Mouse (Mus musculus) ovary, adult 18-20 months (tissue): Measurements from ENCODE around the gene Psmd3.
"Not testable (repeated sequence)": the region's sequence is repeated elsewhere in the genome, so short reads cannot be mapped to it uniquely, and the experiment has no call there.

Experiments used
- DNase-seq: peaks from one replicate; pipeline ENCODE4 v3.0.0; 2022; ENCODE audit warnings: low spot score, mixed read lengths

Gene Psmd3

GRCm38 (mm10) chr11:98681786-98682745, at the start of gene Psmd3:
Gene Psmd3, plus strand, starts transcription at chr11:98682554.
- DNase-seq = peak; percentile 94

DNA sequence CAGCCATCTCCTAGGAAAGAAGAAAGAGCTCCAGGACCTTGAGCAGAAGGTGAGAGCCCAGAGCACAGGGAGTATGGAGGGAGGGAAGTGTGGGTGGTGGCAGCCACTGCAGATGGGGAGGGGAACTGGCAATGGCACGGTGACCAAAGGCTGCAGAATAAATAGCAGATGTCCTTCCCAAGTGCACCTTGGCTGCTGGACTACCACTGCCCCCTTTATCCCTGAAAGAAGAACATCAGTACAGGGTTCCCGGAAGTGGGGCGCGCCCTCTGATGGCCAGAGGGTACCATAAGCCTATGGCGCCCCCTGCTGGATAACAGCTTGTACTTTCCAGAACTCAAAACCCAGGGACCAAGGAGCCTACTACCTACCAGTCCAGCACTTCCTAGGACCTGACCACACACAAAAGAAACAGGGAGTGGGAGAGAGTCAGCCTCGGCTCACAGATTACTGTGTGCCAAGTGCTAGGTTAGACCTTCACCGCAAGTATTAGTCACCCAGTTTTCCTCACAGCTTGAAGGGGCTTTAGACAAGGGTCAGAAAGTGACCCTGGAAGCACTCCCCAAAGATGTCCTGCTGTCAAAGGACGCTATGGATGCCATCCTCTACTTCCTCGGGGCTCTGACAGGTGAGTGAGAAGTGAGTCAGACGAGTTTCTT, 46.9 kb upstream of the Psmd3 start:
- not testable (repeated sequence) for DNase-seq

DNA sequence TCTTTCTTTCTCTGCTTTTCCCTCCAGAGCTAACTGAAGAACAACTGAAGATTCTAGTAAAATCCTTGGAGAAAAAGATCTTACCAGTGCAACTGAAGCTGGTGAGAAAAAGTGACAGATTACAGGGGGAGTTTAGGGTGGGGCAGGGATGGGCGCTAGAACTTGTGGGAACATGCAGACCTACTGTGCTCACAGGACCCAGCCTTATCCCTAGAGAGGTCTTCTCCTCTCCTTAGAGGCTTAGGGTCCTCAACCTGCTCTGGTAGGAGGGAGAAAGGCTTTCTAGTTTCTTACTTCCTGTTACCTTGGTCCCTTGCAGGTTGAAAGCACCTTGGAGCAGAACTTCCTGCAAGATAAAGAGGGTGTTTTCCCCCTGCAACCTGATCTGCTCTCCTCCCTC, 44.9 kb upstream of the Psmd3 start:
- no peak for DNase-seq

DNA sequence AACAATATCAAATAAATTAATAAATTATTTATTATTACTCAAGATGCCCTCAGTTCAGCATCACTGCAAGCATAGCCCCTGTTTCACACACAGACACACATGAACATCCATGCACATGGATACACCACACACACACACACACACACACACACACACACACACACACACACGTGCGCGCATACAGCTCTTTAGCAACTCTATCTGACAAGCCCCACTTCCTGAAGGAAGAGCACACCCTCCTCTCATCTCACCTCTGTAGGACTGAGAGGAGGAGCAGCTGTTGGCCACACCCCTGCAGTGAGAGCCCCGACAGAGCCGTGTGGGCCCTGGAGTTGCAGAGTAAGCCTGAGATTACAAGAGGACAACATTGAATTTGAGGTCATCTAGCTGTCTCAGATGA, 42.3 kb upstream of the Psmd3 start:
- no peak for DNase-seq

- DNase-seq = no peak
These were observed 37.6 kb upstream of the Psmd3 start for GRCm38 (mm10) chr11:98644757-98645156.

DNA sequence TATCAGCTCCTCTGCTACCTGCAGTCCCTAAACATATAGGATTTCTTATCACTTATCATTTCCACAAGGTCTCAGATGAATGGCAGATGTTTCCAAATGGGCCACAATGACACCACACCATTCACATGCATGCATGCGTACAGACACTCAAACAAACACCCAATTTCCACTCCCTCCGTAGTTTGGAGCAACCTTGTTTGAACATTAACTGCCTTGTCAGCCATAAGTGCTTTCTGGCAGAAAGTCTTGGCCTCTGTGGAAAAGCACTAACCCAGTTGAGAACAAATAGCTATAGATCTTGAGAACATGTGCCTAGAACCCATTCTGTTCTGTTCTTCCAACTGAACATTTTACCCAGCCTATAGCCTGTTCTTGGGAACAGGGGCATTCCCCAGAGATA, 36.4 kb upstream of the Psmd3 start:
- no peak for DNase-seq

DNA sequence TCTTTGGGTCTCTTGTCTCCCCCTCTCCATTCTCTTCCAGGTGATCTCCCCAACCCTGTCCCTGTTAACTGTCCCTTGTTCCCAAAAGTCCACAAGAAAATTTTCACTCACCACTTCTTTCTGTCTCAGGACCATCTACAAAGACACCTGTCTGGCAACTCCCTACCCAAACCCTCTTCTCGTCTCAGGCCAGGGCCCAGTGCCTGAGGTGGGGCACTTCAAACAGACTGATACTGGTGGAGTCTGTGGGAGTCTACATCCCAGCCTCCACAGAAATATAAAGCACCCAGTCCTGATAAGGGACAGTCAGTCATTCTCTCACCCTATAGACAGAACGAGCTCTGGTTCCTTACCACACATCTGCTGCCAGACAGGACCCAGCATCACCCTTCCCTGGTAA, 35.9 kb upstream of the Psmd3 start, which contains the start of gene Gsdma2:
Gene Gsdma2 (plus strand): TSS at position 301 of the 400 bp plus-strand sequence.
- DNase-seq = no peak

GRCm38 (mm10) chr11:98655076-98655475, 27.3 kb upstream of the Psmd3 start:
- peak; percentile 13 for DNase-seq

DNA sequence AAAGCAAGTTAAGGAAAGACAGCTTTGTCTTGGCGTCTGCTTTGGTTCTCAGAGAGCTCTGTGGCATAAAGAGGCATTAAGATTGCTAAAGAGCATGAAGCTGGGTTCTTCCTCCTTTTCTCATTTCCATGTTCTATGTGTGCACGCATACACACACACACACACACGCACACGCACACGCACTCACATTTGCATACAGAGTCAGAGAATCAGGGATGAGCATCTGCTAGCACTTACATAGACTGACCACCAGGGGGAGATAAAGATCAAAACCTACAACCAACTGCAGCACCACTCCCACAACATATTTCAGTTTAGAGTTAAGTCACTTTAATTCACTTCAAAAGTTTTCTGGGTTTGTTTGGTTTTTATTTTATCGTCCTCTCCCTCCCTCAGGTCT, 21.8 kb upstream of the Psmd3 start:
- DNase-seq = no peak

DNA sequence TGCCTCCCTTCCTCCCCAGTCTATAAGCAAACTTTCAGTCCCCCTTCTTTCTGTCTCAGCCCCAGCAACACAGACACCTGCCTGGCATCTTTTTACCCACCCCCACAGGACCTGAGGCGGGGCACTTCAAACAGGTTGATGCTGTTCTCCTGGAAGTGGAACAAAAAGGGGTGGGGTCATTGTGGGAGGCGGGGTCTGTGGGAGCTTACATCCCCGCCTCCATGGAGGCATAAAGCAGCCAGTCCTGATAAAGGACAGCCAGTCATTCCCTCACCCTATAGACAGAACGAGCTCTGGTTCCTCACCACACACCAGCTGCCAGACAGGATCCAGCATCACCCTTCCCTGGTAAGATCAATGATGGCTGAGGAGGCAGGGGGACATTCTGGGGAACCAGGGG, 18.3 kb upstream of the Psmd3 start, which contains the start of gene Gsdma:
Gene Gsdma (plus strand): TSS at position 261 of the 400 bp plus-strand sequence.
- no peak for DNase-seq

GRCm38 (mm10) chr11:98668984-98669383, 13.4 kb upstream of the Psmd3 start:
- DNase-seq = no peak

GRCm38 (mm10) chr11:98671284-98671815, 11.0 kb upstream of the Psmd3 start:
- no peak for DNase-seq

DNA sequence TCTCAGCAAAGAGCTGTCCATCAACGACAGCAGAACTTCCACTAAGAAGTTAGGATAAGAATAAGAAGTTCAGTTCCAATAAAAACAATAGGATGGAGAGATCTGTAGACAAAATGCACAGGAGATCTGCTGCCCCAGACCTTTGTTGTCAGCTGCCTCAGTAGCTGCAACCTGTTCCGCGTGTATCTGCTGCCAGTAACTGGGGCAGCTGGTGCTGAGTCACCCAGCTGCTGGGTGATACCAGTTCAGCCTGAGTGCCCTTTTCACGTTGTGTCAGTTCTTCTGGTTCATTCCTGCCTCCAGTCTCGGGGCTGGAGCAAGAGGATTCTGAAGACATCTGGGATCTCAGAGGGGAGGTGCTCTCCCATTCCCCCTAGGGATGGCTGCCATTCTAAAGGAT, 10.5 kb upstream of the Psmd3 start:
- DNase-seq = no peak

DNA sequence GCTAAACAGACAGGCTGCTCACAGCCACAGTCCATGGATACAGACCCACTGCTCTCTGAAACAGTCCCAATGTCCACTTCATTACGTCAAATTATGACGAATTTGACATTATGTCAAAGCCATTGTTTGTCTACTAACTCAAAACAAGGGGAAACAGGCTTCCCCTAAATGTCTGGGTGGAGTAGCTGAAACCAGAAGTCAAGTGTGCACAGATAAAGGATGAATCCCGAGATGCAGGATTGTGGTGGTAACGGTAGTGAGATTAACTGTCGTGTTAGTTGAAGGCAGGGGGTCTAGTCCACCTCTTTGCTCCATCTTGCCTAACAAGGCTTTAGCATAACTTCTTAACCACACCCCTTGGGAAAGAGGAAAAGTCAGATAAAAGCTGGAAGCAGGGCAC, 9.9 kb upstream of the Psmd3 start:
- no peak for DNase-seq

DNA sequence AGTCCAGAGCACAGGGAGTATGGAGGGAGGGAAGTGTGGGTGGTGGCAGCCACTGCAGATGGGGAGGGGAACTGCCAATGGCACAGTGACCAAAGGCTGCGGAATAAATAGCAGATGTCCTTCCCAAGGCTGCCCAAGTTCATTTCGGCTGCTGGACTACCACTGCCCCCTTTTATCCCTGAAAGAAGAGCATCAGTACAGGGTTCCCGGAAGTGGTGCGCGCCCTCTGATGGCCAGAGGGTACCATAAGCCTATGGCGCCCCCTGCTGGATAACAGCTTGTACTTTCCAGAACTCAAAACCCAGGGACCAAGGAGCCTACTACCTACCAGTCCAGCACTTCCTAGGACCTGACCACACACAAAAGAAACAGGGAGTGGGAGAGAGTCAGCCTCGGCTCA, 9.2 kb upstream of the Psmd3 start:
- DNase-seq = peak; percentile 34

GRCm38 (mm10) chr11:98675829-98676363, 6.5 kb upstream of the Psmd3 start:
- DNase-seq = no peak

GRCm38 (mm10) chr11:98680023-98680422, 2.3 kb upstream of the Psmd3 start:
- DNase-seq = no peak

DNA sequence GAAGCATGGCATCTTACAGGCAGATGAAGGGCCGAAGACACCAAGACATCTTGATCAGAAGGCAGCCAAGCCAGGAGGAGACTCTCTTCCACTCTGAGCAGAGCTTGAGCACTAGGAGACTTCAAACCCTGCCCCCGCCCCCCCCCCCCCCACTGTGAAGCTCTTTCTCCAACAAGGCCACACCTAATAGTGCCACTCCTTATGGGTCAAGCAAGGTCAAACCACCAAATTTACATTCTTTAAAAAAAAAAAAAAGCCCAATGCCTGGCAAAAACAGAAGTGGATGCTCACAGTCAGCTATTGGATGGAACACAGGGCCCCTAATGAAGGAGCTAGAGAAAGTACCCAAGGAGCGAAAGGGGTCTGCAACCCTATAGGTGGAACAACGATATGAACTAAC, 1.8 kb upstream of the Psmd3 start:
- not testable (repeated sequence) for DNase-seq

DNA sequence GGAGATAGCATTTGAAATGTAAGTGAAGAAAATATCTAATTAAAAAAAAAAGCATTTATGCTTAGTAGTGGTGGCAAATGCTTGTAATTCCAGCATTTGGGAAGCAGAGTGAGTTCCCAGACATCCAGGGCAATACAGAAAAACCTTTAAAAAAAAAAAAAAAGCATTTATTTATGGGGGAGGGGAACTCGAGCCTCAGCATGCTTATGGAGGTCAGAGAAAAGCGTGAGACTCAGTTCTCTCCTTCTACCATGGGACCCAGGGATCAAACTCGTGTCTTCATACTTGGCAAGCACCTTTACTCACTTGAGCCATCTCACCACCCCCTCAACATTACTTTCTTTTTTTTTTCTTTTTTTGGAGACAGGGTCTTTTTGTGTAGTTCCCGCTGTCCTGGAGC, 1.2 kb upstream of the Psmd3 start:
- no peak for DNase-seq

DNA sequence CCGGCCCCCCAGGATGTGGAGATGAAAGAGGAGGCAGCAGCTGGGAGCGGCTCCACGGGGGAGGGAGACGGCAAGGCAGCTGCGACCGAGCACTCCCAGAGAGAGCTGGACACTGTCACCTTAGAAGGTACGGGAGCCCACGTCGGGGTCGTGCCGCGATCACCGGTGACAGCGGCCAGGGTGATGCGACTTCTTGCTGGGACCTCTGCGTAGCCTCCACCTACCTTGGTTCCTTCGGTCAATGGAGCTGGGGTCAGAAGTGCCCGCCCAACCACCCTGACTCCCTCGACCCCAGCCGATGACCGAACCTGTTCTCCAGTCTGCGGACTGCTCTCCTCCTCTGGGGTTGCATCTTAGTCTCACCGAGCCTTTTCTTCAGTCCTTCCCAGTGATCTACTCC, 457 bp downstream of the Psmd3 start:
- no peak for DNase-seq

- no peak for DNase-seq
These were observed 3.3 kb downstream of the Psmd3 start for GRCm38 (mm10) chr11:98685642-98686041.

- DNase-seq = no peak
These were observed 4.6 kb downstream of the Psmd3 start for GRCm38 (mm10) chr11:98686976-98687375.

GRCm38 (mm10) chr11:98688009-98688408, 5.7 kb downstream of the Psmd3 start:
- no peak for DNase-seq
